Mouse (Mus musculus): ENCODE results near the gene Sipa1.

Gene Sipa1

GRCm38 (mm10) chr19:5646731-5647330 lies 16.7 kb downstream of the Sipa1 start:
- in situ Hi-C loops (cut with MboI; ENCODE audit: low sequenced_read_pairs) = no loop called here

DNA sequence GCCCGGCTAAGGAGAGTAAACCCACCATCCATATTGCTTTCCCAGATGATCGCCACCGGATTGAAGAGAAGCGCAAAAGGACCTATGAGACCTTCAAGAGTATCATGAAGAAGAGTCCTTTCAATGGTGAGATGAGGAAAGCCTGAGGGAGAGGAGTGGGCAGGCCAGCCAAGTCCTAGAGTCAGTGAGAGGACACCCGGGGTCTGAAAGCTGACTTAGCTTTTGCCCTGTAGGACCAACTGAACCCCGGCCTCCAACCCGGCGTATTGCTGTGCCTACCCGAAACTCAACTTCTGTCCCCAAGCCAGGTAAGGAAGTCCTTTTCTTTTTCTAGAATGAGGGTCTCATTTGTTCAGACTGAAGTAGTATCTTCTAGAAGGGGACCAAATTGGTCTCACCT lies 18.2 kb downstream of the Sipa1 start:
- in situ Hi-C loops (cut with MboI; ENCODE audit: low sequenced_read_pairs) = no loop called here

DNA sequence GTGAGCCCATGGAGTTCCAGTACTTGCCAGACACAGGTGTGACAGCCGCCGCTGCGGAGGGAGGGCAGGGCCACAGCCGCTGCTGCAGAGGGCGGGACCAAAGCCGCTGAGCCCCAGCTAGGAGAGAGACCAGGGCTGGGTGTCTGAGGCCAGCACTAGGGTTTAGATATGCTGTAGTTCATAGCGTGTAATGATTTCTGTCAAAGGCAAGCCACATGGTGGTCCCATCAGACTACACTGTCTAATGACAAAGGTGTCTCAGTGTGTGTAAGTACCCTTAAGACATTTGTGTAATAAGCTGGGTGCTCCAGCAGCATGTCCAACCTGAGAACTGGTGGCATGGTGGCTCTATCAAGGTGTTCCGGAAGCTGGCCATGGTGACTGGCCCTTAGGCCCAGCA lies 21.9 kb downstream of the Sipa1 start:
- in situ Hi-C loops (cut with MboI; ENCODE audit: low sequenced_read_pairs) = no loop called here

GRCm38 (mm10) chr19:5641021-5641420 lies 22.5 kb downstream of the Sipa1 start:
- in situ Hi-C loops (cut with MboI; ENCODE audit: low sequenced_read_pairs) = no loop called here

DNA sequence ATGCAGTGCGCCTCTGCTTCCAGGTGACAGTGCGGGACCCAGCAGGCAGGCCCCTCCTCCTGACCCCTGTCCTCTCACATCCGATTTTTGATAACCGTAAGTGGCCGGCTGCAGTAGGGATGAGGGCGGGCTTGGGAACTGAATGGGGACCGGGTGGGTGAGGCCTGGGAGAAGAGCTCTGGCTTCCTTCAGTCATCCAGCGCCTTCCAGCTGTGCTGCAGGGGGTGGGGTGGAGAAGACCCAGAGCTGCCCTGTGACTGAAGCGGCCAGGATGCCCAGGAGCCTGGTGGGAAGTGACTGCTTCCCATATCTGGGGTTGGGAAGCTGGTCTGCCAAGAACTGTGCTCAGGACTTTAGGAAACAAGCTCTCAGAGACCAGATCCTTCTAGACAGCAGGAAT lies 23.2 kb downstream of the Sipa1 start:
- in situ Hi-C loops (cut with MboI; ENCODE audit: low sequenced_read_pairs) = no loop called here

- in situ Hi-C loops (cut with MboI; ENCODE audit: low sequenced_read_pairs) = no loop called here
Measured at GRCm38 (mm10) chr19:5638416-5639005, 25.0 kb downstream of the Sipa1 start.

- in situ Hi-C loops (cut with MboI; ENCODE audit: low sequenced_read_pairs) = no loop called here
Measured at GRCm38 (mm10) chr19:5637069-5638047, 26.1 kb downstream of the Sipa1 start, which contains the start of gene Rela. TSS of gene Rela (plus strand) at chr19:5637483.

DNA sequence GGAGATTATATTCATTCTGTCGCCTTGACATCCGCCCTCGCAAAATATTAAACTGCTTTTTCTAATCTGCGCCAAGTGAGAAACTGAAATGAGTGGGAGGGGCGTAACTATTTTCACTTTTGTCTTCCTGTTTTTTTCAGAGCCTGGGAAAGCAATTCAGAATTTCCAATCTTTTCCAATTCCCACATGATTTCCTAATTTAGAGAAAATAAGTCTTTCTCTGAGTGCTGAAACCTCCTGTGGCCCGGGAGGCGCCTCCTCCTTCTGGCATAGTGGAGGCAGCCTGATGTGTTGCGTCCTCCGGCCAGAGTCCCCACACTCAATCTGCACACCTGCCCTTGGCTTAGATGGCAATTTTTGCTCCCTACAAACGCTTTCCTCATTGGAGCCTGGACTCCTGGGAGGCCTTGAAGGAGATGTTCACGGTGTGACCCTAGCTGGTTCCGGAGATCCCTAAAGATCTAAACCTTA lies 26.9 kb downstream of the Sipa1 start:
- in situ Hi-C loops (cut with MboI; ENCODE audit: low sequenced_read_pairs) = no loop called here

DNA sequence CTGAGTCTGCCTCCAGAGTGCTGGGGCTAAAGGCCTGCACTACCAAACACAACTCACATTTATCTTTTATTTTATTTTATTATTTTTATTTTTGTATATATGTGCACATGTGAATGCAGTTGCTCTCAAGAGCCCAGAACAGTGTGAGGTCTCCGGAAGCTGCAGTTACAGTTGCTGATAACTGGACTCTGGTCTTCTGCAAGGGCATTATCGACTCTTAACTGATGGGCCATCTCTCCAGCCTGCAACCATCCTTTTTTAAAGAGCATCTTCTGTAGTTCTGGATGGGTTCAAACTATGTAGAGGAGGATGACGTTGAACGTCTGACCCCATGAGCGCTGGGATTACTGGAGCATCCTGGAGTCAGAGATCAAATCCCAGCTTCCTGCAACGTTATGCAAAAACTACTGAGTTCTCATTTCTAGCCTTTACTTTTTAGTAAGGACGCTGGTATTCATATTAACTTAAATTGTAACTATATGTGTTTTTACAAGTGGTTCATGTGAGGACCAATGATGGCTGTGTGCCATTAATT lies 27.4 kb downstream of the Sipa1 start:
- in situ Hi-C loops (cut with MboI; ENCODE audit: low sequenced_read_pairs) = no loop called here

- in situ Hi-C loops (cut with MboI; ENCODE audit: low sequenced_read_pairs) = no loop called here
Measured at GRCm38 (mm10) chr19:5632120-5632519, 31.4 kb downstream of the Sipa1 start.

DNA sequence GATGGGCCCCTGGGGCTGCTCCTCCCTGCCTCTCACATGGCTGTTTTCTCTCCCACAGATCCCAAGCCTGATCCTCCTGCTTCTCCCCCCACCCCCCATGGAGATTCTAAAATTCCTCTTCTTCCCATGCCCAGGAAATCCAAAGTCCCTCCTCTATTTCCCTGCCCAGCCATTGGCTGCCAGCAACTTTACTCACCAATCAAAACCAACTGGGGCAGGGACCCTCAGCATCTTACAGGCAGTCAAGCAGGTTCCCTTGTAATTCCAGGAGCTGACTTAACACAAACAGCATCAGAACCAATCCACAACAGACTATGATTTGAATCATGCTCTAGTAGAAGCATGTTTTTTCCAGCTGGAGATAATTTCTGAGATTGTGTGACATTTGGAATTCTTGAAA lies 33.6 kb downstream of the Sipa1 start:
- in situ Hi-C loops (cut with MboI; ENCODE audit: low sequenced_read_pairs) = no loop called here

GRCm38 (mm10) chr19:5625311-5625710 lies 38.2 kb downstream of the Sipa1 start:
- in situ Hi-C loops (cut with MboI; ENCODE audit: low sequenced_read_pairs) = no loop called here

GRCm38 (mm10) chr19:5621884-5622283 lies 41.6 kb downstream of the Sipa1 start:
- in situ Hi-C loops (cut with MboI; ENCODE audit: low sequenced_read_pairs) = no loop called here

GRCm38 (mm10) chr19:5620007-5620406 lies 43.5 kb downstream of the Sipa1 start:
- in situ Hi-C loops (cut with MboI; ENCODE audit: low sequenced_read_pairs) = no loop called here

- in situ Hi-C loops (cut with MboI; ENCODE audit: low sequenced_read_pairs) = no loop called here
Measured at GRCm38 (mm10) chr19:5614953-5615352, 48.6 kb downstream of the Sipa1 start.

DNA sequence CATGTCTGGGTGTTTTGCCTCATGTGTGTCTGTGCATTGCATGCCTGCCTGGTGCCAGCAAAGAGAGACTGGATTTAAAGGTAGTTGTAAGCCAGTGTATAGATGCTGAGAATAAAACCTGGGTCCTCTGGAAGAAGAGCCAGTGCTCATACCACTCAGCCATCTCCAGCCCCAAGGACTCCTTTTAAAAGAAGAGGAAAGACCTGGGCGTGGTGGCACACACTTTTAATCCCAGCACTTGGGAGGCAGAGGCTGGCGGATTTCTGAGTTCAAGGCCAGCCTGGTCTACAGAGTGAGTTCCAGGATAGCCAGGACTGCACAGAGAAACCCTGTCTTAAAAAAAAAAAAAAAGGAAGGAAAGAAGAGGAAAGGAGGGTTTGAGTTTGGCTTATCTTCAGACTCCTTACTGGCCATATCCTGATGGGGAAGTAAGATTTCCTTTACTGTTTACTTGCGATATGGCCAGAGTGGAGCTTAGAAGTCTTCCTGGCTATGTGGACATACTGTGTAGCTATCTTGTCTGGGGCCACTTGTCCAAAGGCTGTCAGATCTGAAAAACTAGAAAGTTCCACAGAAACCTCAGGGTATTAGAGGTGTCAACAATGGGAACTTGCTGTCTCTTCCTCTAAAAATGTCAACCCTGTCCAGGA lies 50.6 kb downstream of the Sipa1 start:
- in situ Hi-C loops (cut with MboI; ENCODE audit: low sequenced_read_pairs) = no loop called here

- in situ Hi-C loops (cut with MboI; ENCODE audit: low sequenced_read_pairs) = no loop called here
Measured at GRCm38 (mm10) chr19:5611973-5612372, 51.5 kb downstream of the Sipa1 start.

GRCm38 (mm10) chr19:5609547-5610404 lies 53.7 kb downstream of the Sipa1 start, which contains the start of gene Kat5:
TSS of gene Kat5 (minus strand) at chr19:5610237.
- in situ Hi-C loops (cut with MboI; ENCODE audit: low sequenced_read_pairs) = no loop called here

DNA sequence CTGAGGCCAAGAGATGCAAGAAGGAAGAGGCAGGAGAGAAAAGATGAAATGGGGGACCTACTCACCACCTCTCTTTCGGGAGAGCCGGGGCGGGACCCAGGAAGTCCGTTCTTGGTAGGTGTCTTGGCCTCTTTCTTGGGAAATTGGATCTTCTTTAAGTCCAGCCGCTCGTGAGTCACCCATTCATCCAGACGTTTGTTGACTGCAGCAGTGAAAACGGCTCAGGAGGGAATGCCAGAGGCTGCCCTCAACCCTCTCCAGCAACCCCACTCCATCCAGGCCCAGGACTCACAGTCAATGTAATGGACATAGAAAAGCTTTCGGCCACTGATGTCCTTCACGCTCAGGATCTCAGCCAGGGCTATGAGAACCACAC lies 54.3 kb downstream of the Sipa1 start:
- in situ Hi-C loops (cut with MboI; ENCODE audit: low sequenced_read_pairs) = no loop called here

- in situ Hi-C loops (cut with MboI; ENCODE audit: low sequenced_read_pairs) = no loop called here
Measured at GRCm38 (mm10) chr19:5608707-5609106, 54.8 kb downstream of the Sipa1 start.
